Mouse (Mus musculus): Measurements from ENCODE around the gene Hist1h2bg.

DNA sequence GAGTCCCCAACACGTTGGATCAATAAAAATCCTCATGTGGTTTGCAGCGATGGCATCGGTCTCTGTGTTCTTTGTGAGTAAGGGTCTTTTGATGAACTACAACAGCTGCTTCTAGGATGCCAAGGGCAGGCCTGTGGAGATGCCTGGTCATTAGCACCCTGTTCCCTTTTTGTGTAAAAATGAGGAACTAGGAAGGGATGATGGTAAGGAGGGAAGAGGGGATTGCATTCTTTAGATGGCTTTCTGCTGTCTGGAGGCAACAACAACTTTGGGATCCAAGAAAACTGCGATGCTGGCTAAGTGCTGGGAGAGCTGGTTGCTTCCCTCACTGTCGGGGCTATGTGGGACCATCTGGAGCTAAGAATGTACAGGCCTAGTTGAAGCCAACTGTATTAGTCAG lies 32.9 kb upstream of the Hist1h2bg start:
- no peak for TF ChIP-seq ZC3H11A (IDR thresholded peaks at IDR 0.05; ENCODE audit: low read depth, low read length)
- no peak for TF ChIP-seq POLR2A (IDR thresholded peaks at IDR 0.05; ENCODE audit: control insufficient read depth in 1 of 2, insufficient read depth in 1 of 2, low read depth in 1 of 2, low read length in 2 of 2, poor library complexity in 1 of 2)
- no peak for TF ChIP-seq UBTF (IDR thresholded peaks at IDR 0.05; ENCODE audit: borderline replicate concordance, insufficient read depth, low read depth, low read length)
- no peak for TF ChIP-seq NELFE (IDR thresholded peaks at IDR 0.05; ENCODE audit: low read depth, low read length)
- no peak for TF ChIP-seq ZNF384 (IDR thresholded peaks at IDR 0.05; ENCODE audit: low read depth, low read length)
- TF ChIP-seq CTCF (IDR thresholded peaks at IDR 0.05 in 2 of 3, conservative IDR thresholded peaks at IDR 0.05 in 1 of 3; ENCODE audit: control insufficient read depth in 1 of 3, insufficient read depth in 1 of 3, low read depth in 2 of 3, low read length in 3 of 3, poor library complexity in 1 of 3, severe bottlenecking in 1 of 3) = no peak
- no peak for TF ChIP-seq HCFC1 (IDR thresholded peaks at IDR 0.05; ENCODE audit: low read depth, low read length)
- no peak for TF ChIP-seq ZKSCAN1 (IDR thresholded peaks at IDR 0.05; ENCODE audit: low read depth, low read length)
- TF ChIP-seq NRF1 (IDR thresholded peaks at IDR 0.05; ENCODE audit: insufficient read depth, low read depth, low read length, poor library complexity, severe bottlenecking) = no peak
